Mouse (Mus musculus) ES-E14 (cell line): Measurements from ENCODE around the gene Ascl1. TPM values are rescaled to one million over a fixed set of nuclear protein-coding genes. Genes with fewer than 3 reads are reported as not detected.
A peak's percentile ranks its signal among the peaks of the same experiment; 100 is the strongest.

Experiments used
- DNase-seq: peaks from one replicate; pipeline ENCODE4 v3.0.0-alpha.2; 2013; ENCODE audit warnings: low read depth, low spot score
- H3K27ac ChIP-seq: 2 replicates; pipeline ENCODE4 v1.5.1; 2012; ENCODE audit warnings: low read depth, mild to moderate bottlenecking, low read length, moderate library complexity, mixed read lengths; ENCODE audit not compliant: poor library complexity, insufficient read depth, severe bottlenecking
- H3K36me3 ChIP-seq: 2 replicates; pipeline ENCODE4 v1.6.1; 2012; ENCODE audit warnings: mild to moderate bottlenecking, low read length, moderate library complexity, mixed read lengths; ENCODE audit not compliant: control insufficient read depth, poor library complexity, insufficient read depth, severe bottlenecking
- H3K4me1 ChIP-seq, 2 experiments: fragments of 150-350 bp in 1 of 2; sonication (generic) in 1 of 2; 2 replicates each; pipeline ENCODE4 v1.6.1; 2012; ENCODE audit warnings: low read length in 2 of 2, mild to moderate bottlenecking in 1 of 2, mixed read lengths in 1 of 2; ENCODE audit not compliant: control insufficient read depth in 2 of 2, insufficient read depth in 2 of 2, poor library complexity in 1 of 2
- H3K4me3 ChIP-seq, 2 experiments: fragments of 150-350 bp in 1 of 2; sonication (generic) in 1 of 2; 2 replicates each; pipeline ENCODE4 v1.5.1; 2012; ENCODE audit warnings: low read length in 2 of 2, low read depth in 1 of 2, mild to moderate bottlenecking in 1 of 2, mixed read lengths in 1 of 2; ENCODE audit not compliant: insufficient read depth in 1 of 2, poor library complexity in 1 of 2, severe bottlenecking in 1 of 2
- H3K9ac ChIP-seq: 2 replicates; pipeline ENCODE4 v1.6.1; 2012; ENCODE audit warnings: low read depth, mild to moderate bottlenecking, low read length, mixed read lengths; ENCODE audit not compliant: poor library complexity, insufficient read depth, severe bottlenecking
- H3K9me3 ChIP-seq: fragments of 150-350 bp; sonication (generic); 2 replicates; pipeline ENCODE4 v1.6.1; 2012; ENCODE audit warnings: low read depth, mild to moderate bottlenecking, low read length; ENCODE audit not compliant: control insufficient read depth, insufficient read depth
- CHD2 ChIP-seq: IDR thresholded peaks from 2 replicates; pipeline ENCODE4 v1.6.1; 2014; ENCODE audit warnings: mild to moderate bottlenecking, low read depth, low read length, inconsistent platforms
- HCFC1 ChIP-seq: IDR thresholded peaks from 2 replicates; pipeline ENCODE4 v1.6.1; 2012; ENCODE audit warnings: low read length, inconsistent platforms, borderline replicate concordance; ENCODE audit not compliant: insufficient read depth
- MAFK ChIP-seq: IDR thresholded peaks from 2 replicates; pipeline ENCODE4 v1.6.1; 2014; ENCODE audit warnings: mild to moderate bottlenecking, low read depth, low read length, inconsistent platforms; ENCODE audit not compliant: insufficient read depth
- ZC3H11A ChIP-seq: IDR thresholded peaks from 2 replicates; pipeline ENCODE4 v1.6.1; 2012; ENCODE audit warnings: low read depth, mild to moderate bottlenecking, inconsistent platforms, low read length, borderline replicate concordance
- ZNF384 ChIP-seq: IDR thresholded peaks from 2 replicates; pipeline ENCODE4 v1.6.1; 2012; ENCODE audit warnings: low read depth, low read length, inconsistent platforms
- in situ Hi-C, 2 experiments: fragments of 600-800 bp; cut with MboI; formaldehyde crosslinking; loops; one replicate each; pipeline ENCODE4 v1.15.1; 2025; ENCODE audit warnings: low sequenced_read_pairs in 2 of 2, inconsistent platforms in 1 of 2; ENCODE audit not compliant: unreplicated experiment in 2 of 2
- total RNA-seq: library from RNA; depleted of rRNA; stranded (reverse); fragments of 300-350 nt; gene quantifications from 2 replicates; pipeline ENCODE4 v1.2.3, GENCODE M21; 2012; rRNA removed

The Ascl1 gene
- total RNA-seq: 0.22 TPM in 1 of 2 replicates, not detected in the other

DNA sequence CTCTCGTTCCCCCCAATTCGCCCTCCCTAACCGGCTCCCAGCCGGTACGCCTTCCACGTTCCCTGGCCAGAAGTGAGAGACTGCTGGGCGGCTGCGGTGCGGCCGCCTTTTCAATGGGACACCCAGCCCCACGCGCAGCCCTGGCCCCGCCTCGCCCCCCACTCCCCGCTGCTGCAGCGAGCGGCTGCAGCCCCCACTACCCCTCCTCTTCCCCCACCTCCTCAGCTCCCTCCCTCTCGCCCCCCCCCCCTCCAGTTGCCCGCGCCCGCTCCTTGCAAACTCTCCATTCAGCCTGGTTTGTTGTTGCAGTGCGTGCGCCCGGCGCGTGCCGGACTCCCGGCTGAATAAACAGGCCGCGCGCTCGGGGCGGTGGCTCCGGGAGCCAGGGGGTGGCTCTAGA, at the start of gene Ascl1:
Gene Ascl1, minus strand, starts transcription at position 85 of the 400 bp plus-strand sequence.
- peak within 1 kb of the TSS; percentile 63 for H3K9ac ChIP-seq
- no peaks in the 10 kb centered on the region for H3K36me3 ChIP-seq
- H3K4me3 ChIP-seq: peak within 1 kb of the TSS; percentile 49 to 72
- no peaks in the 10 kb centered on the region for H3K9me3 ChIP-seq
- no peak for DNase-seq
- in situ Hi-C loops: no loop called here
- TF ChIP-seq ZNF384 (no peak), CHD2 (no peak), MAFK (no peak), HCFC1 (no peak), ZC3H11A (no peak)
- H3K27ac ChIP-seq: no peak within 1 kb of the TSS
- peaks cover 0 to 1% of the 10 kb centered on the region in 2 experiments; a peak in 1 of 4 replicates for H3K4me1 ChIP-seq

DNA sequence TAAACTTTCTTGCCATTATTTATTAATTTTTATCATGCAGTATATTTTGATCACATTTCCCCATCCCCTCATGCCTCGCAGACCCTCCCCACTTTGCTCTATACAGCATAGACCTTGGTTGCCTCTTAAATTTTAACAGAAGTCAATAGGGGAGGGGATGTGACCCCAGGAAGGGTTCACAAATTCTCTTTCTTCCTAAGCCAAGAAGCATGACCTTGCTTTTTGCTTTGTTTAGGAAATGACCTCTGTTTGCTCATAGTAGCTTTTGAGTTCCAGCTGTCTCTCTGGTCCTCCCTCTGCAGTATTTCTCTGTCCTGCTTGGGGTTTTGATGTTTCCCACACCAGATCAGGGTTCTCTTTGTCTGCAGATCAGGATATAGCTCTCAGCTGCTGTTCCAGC, 40.7 kb upstream of the Ascl1 start:
- Histone ChIP-seq H3K9me3 (no peaks in the 10 kb centered on the region), H3K4me3 (no peak overlapping the region)
- in situ Hi-C loops: no loop called here

DNA sequence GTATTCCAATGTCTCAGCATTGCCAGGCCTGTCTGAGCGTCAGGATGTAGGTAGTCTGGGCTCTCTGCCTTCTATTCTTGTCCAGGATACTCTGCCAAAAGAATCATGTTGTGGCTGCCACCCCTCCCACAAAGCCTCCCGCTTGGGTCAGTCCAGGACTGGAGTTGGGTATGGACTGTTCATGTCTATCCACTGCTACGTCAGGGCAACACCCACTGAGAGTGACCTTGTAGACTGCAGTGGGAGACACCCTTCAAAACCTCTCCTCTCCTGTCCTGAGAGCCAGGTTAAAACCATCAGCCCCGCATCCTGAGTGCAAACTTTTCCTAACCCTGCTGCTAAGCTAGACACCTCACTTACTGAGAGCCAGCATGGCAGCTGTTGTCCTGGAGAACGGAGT, 28.2 kb upstream of the Ascl1 start, which contains the start of gene Pah:
Gene Pah, plus strand, starts transcription at position 150 of the 400 bp plus-strand sequence.
- no peak for DNase-seq
- Histone ChIP-seq H3K4me3 (no peak within 1 kb of the TSS), H3K36me3 (no peaks in the 10 kb centered on the region), H3K4me1 (no peaks in the 10 kb centered on the region), H3K27ac (no peak within 1 kb of the TSS), H3K9ac (no peak within 1 kb of the TSS), H3K9me3 (no peaks in the 10 kb centered on the region)
- TF ChIP-seq ZC3H11A (no peak), HCFC1 (no peak), CHD2 (no peak), MAFK (no peak), ZNF384 (no peak)
- in situ Hi-C loops: loop anchor here in 1 of 2 experiments (25.0 kb wide), 1 partner anchor 484 kb away; no protein-coding TSS in a partner anchor

More for the DNA sequence above, 40.7 kb upstream of the Ascl1 start:
- Histone ChIP-seq H3K9ac (no peak overlapping the region), H3K36me3 (no peaks in the 10 kb centered on the region), H3K4me1 (no peaks in the 10 kb centered on the region), H3K27ac (no peak overlapping the region)
- DNase-seq: no peak
- no peak for TF ChIP-seq MAFK
- no peak for TF ChIP-seq ZC3H11A
- no peak for TF ChIP-seq HCFC1
- TF ChIP-seq ZNF384: no peak
- TF ChIP-seq CHD2: no peak

DNA sequence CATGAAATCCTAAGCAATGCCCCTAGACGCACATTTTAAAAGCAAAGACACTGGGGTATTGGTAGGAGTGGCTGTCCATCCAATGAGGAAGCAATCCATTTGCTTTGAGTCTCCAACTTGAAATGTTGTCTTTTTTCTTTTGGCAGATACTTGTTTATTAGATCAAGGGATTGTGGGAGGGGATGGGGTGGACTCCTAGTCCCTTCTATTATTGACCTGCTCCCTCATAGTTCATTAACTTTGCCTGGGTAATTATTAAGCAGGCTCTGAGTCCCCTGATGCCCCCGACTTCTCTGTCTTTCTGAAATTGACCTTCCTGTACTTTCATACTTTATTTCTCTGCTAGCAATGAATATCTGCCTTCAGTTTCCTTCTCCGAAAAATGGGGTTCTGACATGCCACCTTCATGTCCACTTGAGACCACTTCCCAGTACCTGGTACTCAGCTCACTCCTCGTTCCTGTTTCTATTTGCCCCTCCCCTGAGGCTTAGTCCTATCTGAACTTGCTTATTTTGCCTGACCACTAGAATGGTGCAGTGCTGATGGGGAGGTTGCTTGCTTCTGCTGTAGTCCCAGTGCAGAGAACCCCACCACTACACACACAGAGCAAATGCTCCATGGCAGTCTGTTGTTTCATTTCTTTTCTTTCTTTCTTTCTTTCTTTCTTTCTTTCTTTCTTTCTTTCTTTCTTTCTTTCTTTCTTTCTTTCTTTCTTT, 27.1 kb upstream of the Ascl1 start:
- Histone ChIP-seq H3K9me3 (no peaks in the 10 kb centered on the region), H3K4me3 (no peak overlapping the region), H3K4me1 (no peaks in the 10 kb centered on the region), H3K36me3 (no peaks in the 10 kb centered on the region), H3K9ac (no peak overlapping the region), H3K27ac (no peak overlapping the region)
- no peak for DNase-seq
- in situ Hi-C loops: loop anchor here in 1 of 2 experiments (25.0 kb wide), 1 partner anchor 483 kb away; no protein-coding TSS in a partner anchor
- TF ChIP-seq ZNF384 (no peak), MAFK (no peak), HCFC1 (no peak), ZC3H11A (no peak), CHD2 (no peak)
